Mouse (Mus musculus) thymus, adult 2 months (tissue): ENCODE measurements around the gene Srgap2. TPM values are rescaled to one million over a fixed set of nuclear protein-coding genes. Genes with fewer than 3 reads are reported as not detected.

Source experiments
- DNase-seq: peaks from one replicate; pipeline ENCODE4 v3.0.0; 2021
- H3K27ac ChIP-seq: fragments of 200-500 bp; 2 replicates; pipeline ENCODE4 v1.5.1; 2012; ENCODE audit warnings: low read length, control low read depth; ENCODE audit not compliant: control insufficient read depth, insufficient read depth
- H3K27me3 ChIP-seq: fragments of 200-500 bp; 2 replicates; pipeline ENCODE4 v1.6.1; 2012; ENCODE audit warnings: mild to moderate bottlenecking, low read length, moderate library complexity, mixed read lengths; ENCODE audit not compliant: control insufficient read depth, insufficient read depth
- H3K36me3 ChIP-seq: fragments of 200-500 bp; 2 replicates; pipeline ENCODE4 v1.6.1; 2012; ENCODE audit warnings: mild to moderate bottlenecking, low read length, moderate library complexity; ENCODE audit not compliant: control insufficient read depth, insufficient read depth
- H3K4me1 ChIP-seq: fragments of 200-500 bp; replicated peaks from 2 replicates; pipeline ENCODE4 v1.6.1; 2012; ENCODE audit warnings: low read length; ENCODE audit not compliant: control insufficient read depth, insufficient read depth
- H3K4me3 ChIP-seq: fragments of 200-500 bp; 2 replicates; pipeline ENCODE4 v1.5.1; 2012; ENCODE audit warnings: mild to moderate bottlenecking, low read length, control low read depth, moderate library complexity; ENCODE audit not compliant: control insufficient read depth, insufficient read depth
- CTCF ChIP-seq: fragments of 200-500 bp; IDR thresholded peaks from 2 replicates; pipeline ENCODE4 v1.5.1; 2012; ENCODE audit warnings: mild to moderate bottlenecking, control low read depth, low read length, moderate library complexity, borderline replicate concordance; ENCODE audit not compliant: control insufficient read depth, poor library complexity, insufficient read depth; ENCODE audit errors: extremely low read depth
- POLR2A ChIP-seq: fragments of 200-500 bp; IDR thresholded peaks from 2 replicates; pipeline ENCODE4 v1.6.1; 2012; ENCODE audit warnings: mild to moderate bottlenecking, low read length, control low read depth, moderate library complexity; ENCODE audit not compliant: control insufficient read depth, poor library complexity, insufficient read depth; ENCODE audit errors: extremely low read depth
- WGBS: fragments of 180-500 bp; shearing (Covaris S2); methylation state at CpG from one replicate; pipeline ENCODE4 v1.1.7; 2018; 5-methylcytosine and 5-hydroxymethylcytosine counted together
- polyA plus RNA-seq: library from polyadenylated mRNA; depleted of rRNA; stranded (reverse); fragments of >200 nt; gene quantifications from 2 replicates; pipeline ENCODE4 v1.2.3, GENCODE M21; 2012

Gene Srgap2
- polyA plus RNA-seq, 1 experiment = 28.3 TPM

DNA sequence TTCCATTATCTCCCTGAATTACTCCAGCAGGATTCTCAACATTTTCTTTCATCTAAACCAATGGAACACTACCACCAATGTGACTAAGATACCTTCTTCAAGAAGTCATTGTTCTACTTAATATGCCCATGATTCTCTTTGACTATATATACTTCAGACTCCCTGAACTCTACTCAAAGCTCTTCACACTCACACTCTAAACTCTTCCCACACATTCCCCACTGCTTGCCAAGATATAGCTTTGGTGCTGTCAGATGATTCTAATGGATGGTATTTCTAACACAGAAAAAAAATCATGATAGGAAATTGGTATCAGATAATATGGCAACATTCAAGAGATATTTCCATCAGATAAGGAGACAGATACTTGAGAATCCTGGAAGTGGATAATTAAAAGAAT lies 129.0 kb downstream of the Srgap2 start:
- Histone ChIP-seq H3K4me1 (no peaks in the 10 kb centered on the region), H3K36me3 (no peaks in the 10 kb centered on the region), H3K27ac (no peak overlapping the region), H3K27me3 (no peaks in the 10 kb centered on the region), H3K4me3 (no peak overlapping the region)
- no peak for DNase-seq
- TF ChIP-seq CTCF = no peak

GRCm38 (mm10) chr1:131384406-131384805 lies 142.7 kb downstream of the Srgap2 start:
- peak overlapping the region; percentile 28; the same call in 1 of the 2 replicates for H3K27ac ChIP-seq
- DNase-seq = peak; percentile 45
- TF ChIP-seq POLR2A (no peak), CTCF (no peak)
- no peaks in the 10 kb centered on the region for H3K27me3 ChIP-seq
- H3K36me3 ChIP-seq = no peaks in the 10 kb centered on the region
- no peak overlapping the region for H3K4me3 ChIP-seq
- 0% methylated on average over 3 of the region's 3 CpGs for WGBS
- peaks cover 6% of the 10 kb centered on the region for H3K4me1 ChIP-seq

- 93% methylated on average over 2 of the region's 2 CpGs for WGBS
- H3K27me3 ChIP-seq = no peaks in the 10 kb centered on the region
- H3K4me1 ChIP-seq = peaks cover 12% of the 10 kb centered on the region
- TF ChIP-seq POLR2A (no peak), CTCF (no peak)
- no peak for DNase-seq
- no peak overlapping the region for H3K27ac ChIP-seq
- no peak overlapping the region for H3K4me3 ChIP-seq
- H3K36me3 ChIP-seq = no peaks in the 10 kb centered on the region
These were observed 145.0 kb downstream of the Srgap2 start for GRCm38 (mm10) chr1:131382184-131382583.

DNA sequence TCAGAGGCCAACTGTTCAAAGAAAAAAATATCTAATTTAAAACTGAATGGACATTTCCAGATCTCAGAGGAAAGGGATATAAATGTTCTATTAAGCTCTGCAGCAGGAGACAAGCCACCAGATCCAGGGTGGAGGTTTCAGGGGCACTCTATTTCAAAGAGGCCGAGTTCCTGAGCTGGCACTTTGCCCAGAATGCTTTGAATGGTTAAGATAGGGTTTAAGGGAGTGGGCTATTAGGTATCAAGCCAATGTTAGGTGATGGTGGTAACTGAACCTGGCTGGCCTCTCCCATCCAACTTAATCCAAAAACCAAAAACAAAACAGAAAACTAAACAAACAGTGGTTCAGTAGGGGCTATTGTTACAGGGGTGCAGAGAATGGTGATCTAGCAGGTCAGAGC lies 146.9 kb downstream of the Srgap2 start:
- TF ChIP-seq CTCF (no peak), POLR2A (no peak)
- H3K27me3 ChIP-seq = no peaks in the 10 kb centered on the region
- no peak overlapping the region for H3K4me3 ChIP-seq
- no peak for DNase-seq
- WGBS = 37% methylated on average over 1 of the region's 1 CpGs
- H3K36me3 ChIP-seq = no peaks in the 10 kb centered on the region
- H3K4me1 ChIP-seq = peaks cover 12% of the 10 kb centered on the region
- no peak overlapping the region for H3K27ac ChIP-seq

- H3K27me3 ChIP-seq = no peaks in the 10 kb centered on the region
- H3K4me1 ChIP-seq = peaks cover 10% of the 10 kb centered on the region
- no peak for DNase-seq
- H3K36me3 ChIP-seq = no peaks in the 10 kb centered on the region
- no peak overlapping the region for H3K4me3 ChIP-seq
- 3% methylated on average over 1 of the region's 1 CpGs for WGBS
- H3K27ac ChIP-seq = peak overlapping the region; percentile 52
- TF ChIP-seq POLR2A = no peak
- TF ChIP-seq CTCF = no peak
These were observed 148.2 kb downstream of the Srgap2 start for GRCm38 (mm10) chr1:131378914-131379474.

GRCm38 (mm10) chr1:131378081-131378913 lies 148.9 kb downstream of the Srgap2 start:
- H3K36me3 ChIP-seq = no peaks in the 10 kb centered on the region
- peaks cover 10% of the 10 kb centered on the region for H3K4me1 ChIP-seq
- H3K4me3 ChIP-seq = no peak overlapping the region
- 59% methylated on average over 7 of the region's 7 CpGs for WGBS
- DNase-seq = no peak
- no peak overlapping the region for H3K27ac ChIP-seq
- no peaks in the 10 kb centered on the region for H3K27me3 ChIP-seq
- no peak for TF ChIP-seq CTCF
- TF ChIP-seq POLR2A = no peak

GRCm38 (mm10) chr1:131365832-131366231 lies 161.3 kb downstream of the Srgap2 start:
- Histone ChIP-seq H3K27me3 (no peaks in the 10 kb centered on the region), H3K4me1 (peaks cover 2% of the 10 kb centered on the region; the same call in 1 of the 2 replicates), H3K27ac (no peak overlapping the region), H3K4me3 (no peak overlapping the region), H3K36me3 (no peaks in the 10 kb centered on the region)
- WGBS = 9% methylated on average over 1 of the region's 1 CpGs
- no peak for DNase-seq
- TF ChIP-seq CTCF = no peak
- TF ChIP-seq POLR2A = no peak
